Mouse (Mus musculus) CH12F3 (cell line): ENCODE results near the gene Gna12.

Source experiments
- in situ Hi-C: fragments of 300-500 bp; cut with MboI; formaldehyde crosslinking; loops from 2 replicates; pipeline ENCODE4 v1.14.3; 2020; ENCODE audit warnings: low sequenced_read_pairs

Gene Gna12

GRCm38 (mm10) chr5:140830314-140831063 lies at the start of gene Gna12:
TSS of gene Gna12 (minus strand) at chr5:140830431.
- in situ Hi-C loops: loop anchor here (25.0 kb wide), 1 partner anchor 1507 kb away; no protein-coding TSS in a partner anchor

- in situ Hi-C loops: no loop called here
These were observed 48.4 kb upstream of the Gna12 start for GRCm38 (mm10) chr5:140878644-140879043.

- in situ Hi-C loops: no loop called here
These were observed 43.6 kb upstream of the Gna12 start for GRCm38 (mm10) chr5:140873736-140874307.

- in situ Hi-C loops: no loop called here
These were observed 42.9 kb upstream of the Gna12 start for GRCm38 (mm10) chr5:140873039-140873551.

GRCm38 (mm10) chr5:140872532-140873038 lies 42.4 kb upstream of the Gna12 start:
- in situ Hi-C loops: no loop called here

- in situ Hi-C loops: no loop called here
These were observed 41.0 kb upstream of the Gna12 start for GRCm38 (mm10) chr5:140871241-140871640.

GRCm38 (mm10) chr5:140869034-140869433 lies 38.8 kb upstream of the Gna12 start:
- in situ Hi-C loops: no loop called here

GRCm38 (mm10) chr5:140859730-140860129 lies 29.5 kb upstream of the Gna12 start:
- in situ Hi-C loops: no loop called here

GRCm38 (mm10) chr5:140858335-140858734 lies 28.1 kb upstream of the Gna12 start:
- in situ Hi-C loops: no loop called here

GRCm38 (mm10) chr5:140857432-140858154 lies 27.4 kb upstream of the Gna12 start:
- in situ Hi-C loops: no loop called here

- in situ Hi-C loops: no loop called here
These were observed 25.8 kb upstream of the Gna12 start for GRCm38 (mm10) chr5:140855909-140856530.

GRCm38 (mm10) chr5:140854700-140855099 lies 24.5 kb upstream of the Gna12 start:
- in situ Hi-C loops: no loop called here

- in situ Hi-C loops: no loop called here
These were observed 23.5 kb upstream of the Gna12 start for GRCm38 (mm10) chr5:140853723-140854122.

GRCm38 (mm10) chr5:140852435-140852996 lies 22.3 kb upstream of the Gna12 start:
- in situ Hi-C loops: no loop called here

GRCm38 (mm10) chr5:140847300-140847729 lies 17.1 kb upstream of the Gna12 start:
- in situ Hi-C loops: loop anchor here (25.0 kb wide), 1 partner anchor 1490 kb away; no protein-coding TSS in a partner anchor

- in situ Hi-C loops: loop anchor here (25.0 kb wide), 1 partner anchor 1495 kb away; no protein-coding TSS in a partner anchor
These were observed 11.7 kb upstream of the Gna12 start for GRCm38 (mm10) chr5:140841942-140842341.

GRCm38 (mm10) chr5:140831064-140831431 lies 817 bp upstream of the Gna12 start:
- in situ Hi-C loops: loop anchor here (25.0 kb wide), 1 partner anchor 1506 kb away; no protein-coding TSS in a partner anchor

GRCm38 (mm10) chr5:140829911-140830294 lies 328 bp downstream of the Gna12 start:
- in situ Hi-C loops: loop anchor here (25.0 kb wide), 1 partner anchor 1507 kb away; no protein-coding TSS in a partner anchor

- in situ Hi-C loops: loop anchor here (25.0 kb wide), 1 partner anchor 1508 kb away; no protein-coding TSS in a partner anchor
These were observed 935 bp downstream of the Gna12 start for GRCm38 (mm10) chr5:140829081-140829910.
